Mouse (Mus musculus) midbrain, embryonic 11.5 days (tissue): ENCODE results near the gene Tnrc6b. TPM values are rescaled to one million over a fixed set of nuclear protein-coding genes. Genes with fewer than 3 reads are reported as not detected.

Source experiments
- ATAC-seq: fragments of 200-750 bp; cut with Nextera tagmentation; 2 replicates; pipeline ENCODE4 v1.8.0; 2017; ENCODE audit warnings: moderate TSS enrichment, moderate library complexity; ENCODE audit not compliant: low FRiP score
- DNase-seq: peaks from one replicate; pipeline ENCODE4 v3.0.0; 2015; ENCODE audit warnings: low spot score; ENCODE audit errors: missing footprints
- H3K27ac ChIP-seq: fragments of 300-500 bp; sonication (generic); 2 replicates; pipeline ENCODE4 v1.5.1; 2014; ENCODE audit warnings: low read depth, low read length
- H3K27me3 ChIP-seq: fragments of 300-500 bp; sonication (generic); 2 replicates; pipeline ENCODE4 v1.6.1; 2014; ENCODE audit warnings: mild to moderate bottlenecking, low read length, moderate library complexity, mixed read lengths; ENCODE audit not compliant: control insufficient read depth, insufficient read depth
- H3K36me3 ChIP-seq: fragments of 300-500 bp; sonication (generic); 2 replicates; pipeline ENCODE4 v1.6.1; 2014; ENCODE audit warnings: mild to moderate bottlenecking, low read length, moderate library complexity, mixed read lengths; ENCODE audit not compliant: control insufficient read depth, insufficient read depth
- H3K4me1 ChIP-seq: fragments of 300-500 bp; sonication (generic); 2 replicates; pipeline ENCODE4 v1.6.1; 2014; ENCODE audit warnings: low read length; ENCODE audit not compliant: control insufficient read depth, insufficient read depth
- H3K4me2 ChIP-seq: fragments of 300-500 bp; sonication (generic); 2 replicates; pipeline ENCODE4 v1.6.1; 2014; ENCODE audit warnings: mild to moderate bottlenecking, moderate library complexity
- H3K4me3 ChIP-seq: fragments of 300-500 bp; sonication (generic); 2 replicates; pipeline ENCODE4 v1.5.1; 2014; ENCODE audit warnings: low read depth, low read length
- H3K9ac ChIP-seq: fragments of 300-500 bp; sonication (generic); 2 replicates; pipeline ENCODE4 v1.6.1; 2014; ENCODE audit warnings: low read length
- H3K9me3 ChIP-seq: fragments of 300-500 bp; sonication (generic); 2 replicates; pipeline ENCODE4 v1.6.1; 2016; ENCODE audit warnings: low read length; ENCODE audit not compliant: control insufficient read depth
- WGBS: fragments of 180-500 bp; shearing (Covaris S2); extraction: QIAGEN DNeasy Blood & Tissue Kit; methylation state at CpG from one replicate; pipeline ENCODE4 v1.1.7; 2014; 5-methylcytosine and 5-hydroxymethylcytosine counted together
- polyA plus RNA-seq: library from polyadenylated mRNA; unstranded; fragments of >200 nt; fragmentation: Nextera tagmentation; extraction: Ambion mirVana; gene quantifications from 2 replicates; pipeline ENCODE4 v1.2.1, GENCODE M21; 2014

Gene Tnrc6b
- polyA plus RNA-seq, 1 experiment from 2014 or later: 17.0 TPM

- no peak for DNase-seq
- no peak for ATAC-seq
- WGBS: 78% methylated on average over 4 of the region's 4 CpGs
- H3K9me3 ChIP-seq: no peaks in the 10 kb centered on the region
- H3K27me3 ChIP-seq: no peaks in the 10 kb centered on the region
- H3K4me1 ChIP-seq: peaks cover 17% of the 10 kb centered on the region
- H3K4me3 ChIP-seq: no peak overlapping the region
- no peak overlapping the region for H3K4me2 ChIP-seq
- H3K9ac ChIP-seq: no peak overlapping the region
- H3K27ac ChIP-seq: no peak overlapping the region
- no peaks in the 10 kb centered on the region for H3K36me3 ChIP-seq
Measured at GRCm38 (mm10) chr15:80681466-80681881, 29.6 kb upstream of the Tnrc6b start.

DNA sequence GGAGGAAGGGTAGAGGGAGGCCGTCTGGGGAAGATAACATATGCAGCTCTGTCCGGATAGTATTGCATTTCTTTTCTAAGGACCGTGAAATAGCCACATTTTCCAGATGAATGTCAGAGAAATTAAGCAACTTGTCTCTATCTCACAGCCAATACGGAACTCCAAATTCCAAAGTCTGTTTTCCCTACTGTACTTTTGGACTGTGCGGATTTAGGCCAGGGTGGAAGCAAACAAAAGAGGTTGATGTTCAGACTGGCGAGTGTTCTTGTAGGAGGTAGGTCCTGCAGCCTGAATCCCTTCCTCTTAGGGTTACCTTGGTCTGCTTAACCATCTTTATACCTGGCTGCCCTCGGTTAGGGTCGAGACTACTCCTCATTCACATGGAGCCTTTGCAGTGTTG, 28.8 kb upstream of the Tnrc6b start:
- no peaks in the 10 kb centered on the region for H3K27me3 ChIP-seq
- ATAC-seq (no peak), DNase-seq (peak; percentile 35)
- no peak overlapping the region for H3K27ac ChIP-seq
- no peaks in the 10 kb centered on the region for H3K9me3 ChIP-seq
- no peak overlapping the region for H3K4me2 ChIP-seq
- H3K36me3 ChIP-seq: no peaks in the 10 kb centered on the region
- 86% methylated on average over 8 of the region's 8 CpGs for WGBS
- no peak overlapping the region for H3K4me3 ChIP-seq
- peaks cover 17% of the 10 kb centered on the region for H3K4me1 ChIP-seq
- no peak overlapping the region for H3K9ac ChIP-seq

DNA sequence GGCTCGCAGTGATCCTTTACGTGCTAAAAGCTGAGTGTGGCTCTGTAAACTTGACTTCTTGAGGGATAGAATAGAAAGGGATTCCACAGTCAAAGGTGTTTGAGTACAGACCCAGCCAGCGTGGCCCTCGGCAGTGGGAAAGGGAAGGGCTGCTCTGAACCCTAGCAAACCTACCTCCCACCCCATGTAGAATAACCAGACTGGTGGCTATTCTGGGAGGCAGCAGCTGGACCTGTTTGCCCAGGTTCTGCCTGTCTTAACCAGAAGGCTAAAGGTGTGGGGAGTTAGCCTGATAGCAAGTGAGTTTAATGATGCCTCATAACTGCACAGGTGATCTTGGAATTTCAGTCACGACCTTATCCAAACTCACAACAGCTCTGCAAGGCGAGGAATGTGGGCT, 28.0 kb upstream of the Tnrc6b start:
- no peak overlapping the region for H3K4me3 ChIP-seq
- H3K9me3 ChIP-seq: no peaks in the 10 kb centered on the region
- H3K36me3 ChIP-seq: no peaks in the 10 kb centered on the region
- WGBS: 91% methylated on average over 6 of the region's 6 CpGs
- no peak overlapping the region for H3K9ac ChIP-seq
- H3K27me3 ChIP-seq: no peaks in the 10 kb centered on the region
- peak; percentile 66 for DNase-seq
- H3K27ac ChIP-seq: no peak overlapping the region
- no peak for ATAC-seq
- H3K4me1 ChIP-seq: peaks cover 17% of the 10 kb centered on the region
- H3K4me2 ChIP-seq: no peak overlapping the region

- Histone ChIP-seq H3K9me3 (no peaks in the 10 kb centered on the region), H3K36me3 (no peaks in the 10 kb centered on the region), H3K27ac (0 out of 2 replicates have a peak overlapping the region, but pooled peaks have one; percentile 30), H3K4me1 (peaks cover 17% of the 10 kb centered on the region), H3K9ac (no peak overlapping the region), H3K27me3 (no peaks in the 10 kb centered on the region), H3K4me2 (no peak overlapping the region), H3K4me3 (no peak overlapping the region)
- 46% methylated on average over 3 of the region's 3 CpGs for WGBS
- DNase-seq: no peak
- no peak for ATAC-seq
Measured at GRCm38 (mm10) chr15:80683990-80684389, 27.1 kb upstream of the Tnrc6b start.

GRCm38 (mm10) chr15:80684786-80685602, 26.1 kb upstream of the Tnrc6b start:
- Histone ChIP-seq H3K4me2 (no peak overlapping the region; the same call in 1 of the 2 replicates), H3K4me3 (no peak overlapping the region), H3K4me1 (peaks cover 17% of the 10 kb centered on the region), H3K9me3 (no peaks in the 10 kb centered on the region), H3K9ac (no peak overlapping the region), H3K27ac (peak overlapping the region; percentile 35), H3K27me3 (no peaks in the 10 kb centered on the region), H3K36me3 (no peaks in the 10 kb centered on the region)
- peak; percentile 86 for DNase-seq
- peak; percentile 24; the same call in 1 of the 2 replicates for ATAC-seq
- 10% methylated on average over 8 of the region's 8 CpGs for WGBS

DNA sequence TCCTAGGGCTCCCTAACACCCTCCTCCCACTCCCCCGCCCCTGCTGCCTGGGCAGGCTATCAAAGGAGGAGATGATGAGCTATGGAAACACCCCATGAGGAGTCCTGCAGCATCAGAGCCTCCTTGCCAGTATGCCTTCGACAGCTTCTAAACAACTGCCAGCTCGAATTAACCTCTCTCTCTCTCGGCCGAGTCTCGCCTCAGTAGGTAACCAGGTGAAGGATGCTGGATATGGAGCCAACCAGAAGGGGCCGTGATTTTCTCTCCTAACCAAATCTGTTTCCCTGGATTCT, 25.6 kb upstream of the Tnrc6b start:
- no peaks in the 10 kb centered on the region for H3K36me3 ChIP-seq
- no peak overlapping the region for H3K9ac ChIP-seq
- no peak overlapping the region for H3K4me2 ChIP-seq
- no peaks in the 10 kb centered on the region for H3K9me3 ChIP-seq
- H3K4me1 ChIP-seq: peaks cover 17% of the 10 kb centered on the region
- H3K27ac ChIP-seq: no peak overlapping the region
- WGBS: 38% methylated on average over 7 of the region's 7 CpGs
- DNase-seq (peak; percentile 85), ATAC-seq (peak; percentile 55; the same call in 1 of the 2 replicates)
- no peak overlapping the region for H3K4me3 ChIP-seq
- no peaks in the 10 kb centered on the region for H3K27me3 ChIP-seq

GRCm38 (mm10) chr15:80688536-80688935, 22.6 kb upstream of the Tnrc6b start:
- DNase-seq: peak; percentile 4
- H3K4me1 ChIP-seq: peaks cover 21% of the 10 kb centered on the region
- no peaks in the 10 kb centered on the region for H3K27me3 ChIP-seq
- no peak overlapping the region for H3K27ac ChIP-seq
- H3K4me3 ChIP-seq: no peak overlapping the region
- ATAC-seq: no peak
- H3K4me2 ChIP-seq: no peak overlapping the region
- H3K9ac ChIP-seq: no peak overlapping the region
- H3K9me3 ChIP-seq: no peaks in the 10 kb centered on the region
- WGBS: 77% methylated on average over 7 of the region's 7 CpGs
- no peaks in the 10 kb centered on the region for H3K36me3 ChIP-seq

GRCm38 (mm10) chr15:80693492-80693891, 17.6 kb upstream of the Tnrc6b start:
- 19% methylated on average over 3 of the region's 3 CpGs for WGBS
- ATAC-seq (no peak), DNase-seq (no peak)
- H3K9ac ChIP-seq: no peak overlapping the region
- H3K4me2 ChIP-seq: no peak overlapping the region
- peaks cover 7% of the 10 kb centered on the region; the same call in 1 of the 2 replicates for H3K4me1 ChIP-seq
- no peaks in the 10 kb centered on the region for H3K27me3 ChIP-seq
- H3K9me3 ChIP-seq: no peaks in the 10 kb centered on the region
- no peaks in the 10 kb centered on the region for H3K36me3 ChIP-seq
- no peak overlapping the region for H3K4me3 ChIP-seq
- no peak overlapping the region for H3K27ac ChIP-seq

DNA sequence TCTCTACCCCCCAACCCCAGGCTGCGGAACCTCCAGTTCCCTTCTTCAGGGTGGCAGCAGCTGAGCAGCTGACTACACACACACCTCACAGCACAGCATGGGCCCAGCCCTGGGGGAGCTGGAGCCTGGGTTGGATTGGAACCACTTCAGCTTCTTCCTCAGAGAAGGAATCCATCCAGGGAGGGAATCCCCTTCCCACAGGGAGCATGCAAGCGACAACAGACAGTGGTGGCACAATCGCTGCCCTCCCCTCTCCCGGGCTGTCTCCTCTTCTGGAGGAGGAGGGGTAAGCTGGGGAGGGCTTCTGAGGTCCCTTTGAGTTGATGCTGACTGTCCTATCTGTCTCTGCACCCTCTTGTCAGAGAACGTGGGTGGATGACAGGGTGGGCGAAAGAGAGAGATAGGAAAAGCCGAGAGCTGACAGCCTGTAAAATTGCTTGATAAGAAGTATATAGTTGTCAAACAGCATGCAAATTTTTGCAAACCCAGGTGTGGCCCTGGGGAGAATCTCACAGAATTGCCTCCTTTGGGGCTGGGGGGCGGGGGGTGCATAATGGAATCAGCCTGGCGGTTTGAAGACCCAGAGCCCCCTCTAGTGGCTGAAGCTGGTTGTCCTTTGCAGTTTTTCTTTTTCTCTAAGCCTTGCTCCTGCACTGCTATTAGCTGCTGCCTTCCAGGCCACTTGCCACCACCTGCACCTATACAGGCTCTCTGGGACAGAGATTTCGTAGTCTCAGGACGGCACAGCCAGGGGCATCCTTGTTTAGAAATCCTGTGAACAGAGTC, 16.8 kb upstream of the Tnrc6b start:
- Histone ChIP-seq H3K4me3 (no peak overlapping the region), H3K4me1 (peaks cover 7% of the 10 kb centered on the region; the same call in 1 of the 2 replicates), H3K36me3 (no peaks in the 10 kb centered on the region), H3K9me3 (no peaks in the 10 kb centered on the region), H3K4me2 (no peak overlapping the region), H3K27me3 (no peaks in the 10 kb centered on the region), H3K27ac (no peak overlapping the region), H3K9ac (no peak overlapping the region)
- peak; percentile 38; the same call in 1 of the 2 replicates for ATAC-seq
- DNase-seq: peak; percentile 96
- 23% methylated on average over 11 of the region's 11 CpGs for WGBS
